Mouse (Mus musculus) thymus, adult 2 months (tissue): ENCODE measurements at regions not wholly inside any gene's neighbourhood (a gene's known extent, or its start where the extent isn't known, plus 50 kb on each side); places are given as distances from the start of the nearest gene placed in this dataset.

Experiments used
- CTCF ChIP-seq: fragments of 200-500 bp; IDR thresholded peaks from 2 replicates; pipeline ENCODE4 v1.5.1; 2012; ENCODE audit warnings: mild to moderate bottlenecking, control low read depth, low read length, moderate library complexity, borderline replicate concordance; ENCODE audit not compliant: control insufficient read depth, poor library complexity, insufficient read depth; ENCODE audit errors: extremely low read depth
- POLR2A ChIP-seq: fragments of 200-500 bp; IDR thresholded peaks from 2 replicates; pipeline ENCODE4 v1.6.1; 2012; ENCODE audit warnings: mild to moderate bottlenecking, low read length, control low read depth, moderate library complexity; ENCODE audit not compliant: control insufficient read depth, poor library complexity, insufficient read depth; ENCODE audit errors: extremely low read depth

DNA sequence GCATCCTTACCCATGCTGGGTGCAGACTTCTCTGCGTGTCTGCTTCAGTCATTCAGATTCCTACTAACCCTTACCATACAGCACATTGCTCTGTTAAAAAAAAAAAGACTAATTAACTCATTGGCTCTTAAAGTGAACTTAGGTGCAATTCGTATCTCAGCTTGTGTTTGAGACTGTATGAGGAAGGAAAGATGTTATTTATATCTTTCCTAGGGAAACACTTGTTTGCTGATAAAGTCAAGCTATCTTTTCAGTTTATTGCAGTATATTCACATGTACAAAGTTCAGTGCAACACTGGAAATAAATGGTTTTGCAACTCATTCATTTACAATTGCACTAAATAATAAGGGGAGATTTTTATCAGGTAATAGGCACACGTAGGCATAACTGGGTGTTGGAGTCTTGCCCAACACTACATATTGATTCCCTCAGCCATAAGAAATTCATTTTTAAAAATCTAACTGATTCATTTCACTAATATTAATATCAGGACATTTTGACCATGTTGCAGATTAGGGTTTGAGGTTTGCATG lies 257.8 kb upstream of the Chrm3 start:
- TF ChIP-seq POLR2A (no peak), CTCF (no peak)
